Mouse (Mus musculus) megakaryocyte, adult 5-6 weeks (primary cell): Measurements from ENCODE around the gene Uqcc1. TPM values are rescaled to one million over a fixed set of nuclear protein-coding genes. Genes with fewer than 3 reads are reported as not detected.

Experiments used
- ATAC-seq: 2 replicates; pipeline ENCODE4 v1.8.0; 2016; ENCODE audit warnings: mild to moderate bottlenecking, inconsistent platforms; ENCODE audit not compliant: poor library complexity, severe bottlenecking
- total RNA-seq, 2 experiments: library from RNA; stranded (forward) in 1 of 2; stranded (reverse) in 1 of 2; fragments of 153-499, 151-499 nt in 1 of 2; fragments of 221-1000, 200-1000 nt in 1 of 2; gene quantifications; 2 replicates each; pipeline versions ENCODE4 v1.2.3 to v1.2.4; 2015 to 2017

Gene Uqcc1
- total RNA-seq, 2 experiments from 2014 or later = 17.4 to 38.4 TPM

- peak; percentile 95 for ATAC-seq
Measured at GRCm38 (mm10) chr2:155818596-155819391, 111.3 kb downstream of the Uqcc1 start.

GRCm38 (mm10) chr2:155817301-155818245 is 112.5 kb downstream of the Uqcc1 start:
- no peak for ATAC-seq

- no peak for ATAC-seq
Measured at GRCm38 (mm10) chr2:155816179-155816578, 113.9 kb downstream of the Uqcc1 start.

DNA sequence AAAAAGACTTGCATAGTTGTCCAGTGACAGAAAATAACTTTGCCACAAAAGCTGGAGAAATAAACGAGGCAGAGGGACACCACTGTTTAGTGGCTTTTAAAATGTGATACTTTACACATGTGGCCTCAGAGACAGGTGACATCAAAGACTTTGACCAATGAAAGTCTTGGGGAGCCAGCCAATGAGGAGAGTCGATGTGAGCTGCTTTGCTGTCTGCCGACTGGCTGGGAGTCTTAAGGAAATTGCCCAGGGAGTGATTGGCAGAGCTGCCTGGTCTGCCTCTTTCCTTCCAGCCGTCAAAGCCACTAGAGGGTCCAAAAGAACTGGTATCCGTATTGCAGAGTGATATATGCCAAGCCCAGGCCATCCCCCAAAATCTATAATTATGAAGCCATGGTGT is 115.3 kb downstream of the Uqcc1 start:
- ATAC-seq = no peak

- ATAC-seq = no peak
Measured at GRCm38 (mm10) chr2:155812637-155813036, 117.5 kb downstream of the Uqcc1 start.

DNA sequence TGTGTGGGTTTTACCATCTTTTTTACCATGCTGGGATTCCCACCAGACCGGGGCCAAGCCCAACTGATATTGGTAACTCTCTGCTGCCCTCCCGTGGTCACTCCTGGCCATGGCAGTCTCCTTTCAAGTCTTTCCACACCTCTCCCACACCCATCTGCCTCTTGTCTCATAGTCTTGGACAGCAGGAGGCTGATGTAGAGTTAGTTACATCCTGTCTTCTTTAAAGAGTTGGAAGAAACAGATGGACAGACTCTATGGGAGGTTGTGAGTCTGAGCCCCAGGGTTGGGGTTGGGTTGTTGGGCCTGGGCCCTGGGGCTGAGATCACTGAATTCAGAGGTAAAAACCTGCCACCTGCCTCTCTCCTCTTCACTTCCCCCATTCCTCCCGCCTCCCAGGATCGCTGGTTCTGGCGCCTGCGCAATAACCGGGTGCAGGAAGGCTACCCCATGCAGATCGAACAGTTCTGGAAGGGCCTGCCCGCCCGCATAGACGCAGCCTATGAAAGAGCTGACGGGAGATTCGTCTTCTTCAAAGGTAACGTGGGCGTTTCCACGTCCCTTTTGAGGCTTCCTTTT is 118.2 kb downstream of the Uqcc1 start:
- peak; percentile 92 for ATAC-seq

- ATAC-seq = no peak
Measured at GRCm38 (mm10) chr2:155809620-155810019, 120.5 kb downstream of the Uqcc1 start.

DNA sequence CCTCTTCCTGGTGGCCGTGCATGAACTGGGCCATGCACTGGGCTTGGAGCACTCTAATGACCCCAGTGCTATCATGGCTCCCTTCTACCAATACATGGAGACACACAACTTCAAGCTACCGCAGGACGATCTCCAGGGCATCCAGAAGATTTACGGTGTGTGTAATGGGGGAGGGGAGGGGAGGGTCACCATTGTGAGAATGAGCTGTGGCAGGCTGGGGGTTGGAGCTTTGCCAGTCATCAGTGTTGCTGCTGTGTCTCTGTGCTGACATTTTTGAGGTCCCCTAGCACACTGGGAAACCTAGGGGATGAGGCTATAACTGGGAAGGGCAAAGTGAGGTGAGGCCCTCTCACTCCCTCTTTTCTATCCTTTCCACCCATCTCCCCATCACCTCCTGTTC is 122.7 kb downstream of the Uqcc1 start:
- ATAC-seq = no peak

- no peak for ATAC-seq
Measured at GRCm38 (mm10) chr2:155806548-155806947, 123.6 kb downstream of the Uqcc1 start.

DNA sequence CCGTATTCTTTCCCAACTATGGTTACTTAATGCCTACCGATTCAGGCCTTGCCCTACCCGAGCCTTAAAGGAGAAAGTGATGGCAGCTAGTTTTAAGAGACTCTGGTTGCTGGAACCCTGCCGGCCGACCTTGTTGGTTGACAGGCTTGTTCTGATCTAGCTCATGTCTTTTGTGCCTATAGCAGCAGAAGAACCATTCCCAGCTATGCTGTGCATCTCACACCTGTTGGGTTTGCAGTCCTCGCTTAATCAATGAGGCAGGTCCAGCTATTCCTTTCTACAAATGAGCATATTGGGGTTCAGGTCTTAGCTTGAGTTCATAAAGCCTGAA is 124.2 kb downstream of the Uqcc1 start:
- ATAC-seq = no peak

DNA sequence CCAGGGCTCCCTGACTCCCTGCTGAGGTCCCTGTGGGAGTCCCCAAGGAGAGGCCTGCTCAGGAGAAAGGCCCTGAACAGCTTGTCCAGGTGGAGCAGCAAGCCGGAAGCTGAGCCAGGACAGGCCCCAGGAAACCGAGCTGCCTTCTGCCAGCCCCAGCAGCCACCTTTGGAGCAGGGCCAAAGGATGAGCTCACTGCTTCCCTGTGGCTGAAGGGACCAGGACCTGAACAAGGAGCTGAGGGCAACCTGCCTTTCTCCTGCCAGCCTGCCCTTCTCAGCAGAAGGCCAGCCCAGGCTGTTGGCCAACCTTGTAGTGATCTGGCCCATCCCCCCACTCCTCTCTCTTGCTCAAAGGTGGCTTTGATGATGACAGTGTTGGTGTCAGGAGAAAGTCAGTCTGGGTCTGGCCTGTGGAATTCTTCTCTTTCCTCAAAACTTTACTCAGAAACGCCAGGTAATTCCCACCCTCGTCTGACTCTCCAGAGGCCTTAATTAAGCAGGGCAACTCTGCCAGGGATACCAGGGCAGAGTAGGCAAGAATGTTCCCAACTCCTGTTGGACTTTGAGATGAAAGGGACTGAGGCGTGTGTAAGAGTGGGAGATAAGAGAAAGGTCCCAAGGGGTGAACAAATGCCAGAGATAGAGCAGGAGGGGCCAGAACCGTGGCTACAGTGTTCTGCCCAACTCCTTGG is 124.7 kb downstream of the Uqcc1 start:
- no peak for ATAC-seq

DNA sequence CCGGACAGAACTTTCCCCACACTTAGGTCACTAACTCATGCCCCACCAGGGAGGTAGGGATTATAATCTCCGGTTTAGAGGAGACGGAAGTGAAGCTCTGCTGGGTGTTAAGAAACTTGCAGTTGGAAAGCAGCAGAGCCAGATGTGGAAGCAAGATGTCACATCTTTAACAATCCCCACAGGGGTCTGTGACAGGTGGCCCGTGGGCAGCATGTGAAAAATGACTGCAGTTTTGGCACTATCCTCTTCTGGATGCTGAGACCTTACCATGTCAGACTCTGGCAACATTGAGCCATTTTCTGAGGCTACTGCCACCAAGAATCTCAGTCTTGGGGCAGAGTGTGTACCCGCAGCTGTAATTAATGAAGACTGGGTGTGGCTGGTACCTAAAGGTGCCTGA is 126.1 kb downstream of the Uqcc1 start:
- no peak for ATAC-seq

GRCm38 (mm10) chr2:155802761-155803160 is 127.3 kb downstream of the Uqcc1 start:
- no peak for ATAC-seq

DNA sequence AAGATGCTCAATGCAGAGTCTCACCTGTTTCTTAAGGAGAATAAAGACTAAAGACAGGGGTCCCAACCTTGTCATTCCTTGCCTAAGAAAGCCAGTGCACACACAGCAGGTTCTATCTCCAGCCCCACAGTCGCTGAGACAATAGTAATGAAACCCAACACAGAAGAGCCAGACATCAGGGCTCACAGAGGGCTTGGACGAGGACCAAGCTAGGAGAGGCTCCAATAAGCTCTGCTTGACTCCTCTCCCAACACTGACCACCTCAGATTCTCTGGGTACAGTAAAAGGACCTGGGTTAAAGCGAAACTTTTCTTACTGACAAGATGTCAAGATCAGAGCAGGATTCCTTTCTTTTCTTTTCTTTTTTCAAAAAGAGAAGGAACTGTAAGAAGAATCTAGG is 131.5 kb downstream of the Uqcc1 start:
- no peak for ATAC-seq

Other genes with a start within 250 kb of the Uqcc1 start
- 63.0 and 80.0 TPM in 2 replicates for gene Trpc4ap, start 237.9 kb downstream of the Uqcc1 start, total RNA-seq (2015)
- gene Trpc4ap, start 237.9 kb downstream of the Uqcc1 start, total RNA-seq (2017) = 104 and 106 TPM in 2 replicates
- 23.4 and 25.9 TPM in 2 replicates for gene Edem2, start 200.8 kb downstream of the Uqcc1 start, total RNA-seq (2015)
- gene Edem2, start 200.8 kb downstream of the Uqcc1 start, total RNA-seq (2017) = 34.8 and 34.9 TPM in 2 replicates
- not detected in 2 replicates for gene Gm17581, start 194.4 kb downstream of the Uqcc1 start, total RNA-seq (2015)
- gene Gm17581, start 194.4 kb downstream of the Uqcc1 start, total RNA-seq (2017) = not detected in 2 replicates
- gene Procr, start 179.2 kb downstream of the Uqcc1 start, total RNA-seq (2015) = 0.83 TPM in 1 of 2 replicates, not detected in the other
- not detected in 2 replicates for gene Procr, start 179.2 kb downstream of the Uqcc1 start, total RNA-seq (2017)
- gene Mmp24, start 155.0 kb downstream of the Uqcc1 start, total RNA-seq (2015) = not detected in 2 replicates
- gene Mmp24, start 155.0 kb downstream of the Uqcc1 start, total RNA-seq (2017) = 0.07 and 0.65 TPM in 2 replicates
- 14.4 and 17.5 TPM in 2 replicates for gene BC029722, start 110.9 kb downstream of the Uqcc1 start, total RNA-seq (2015)
- gene BC029722, start 110.9 kb downstream of the Uqcc1 start, total RNA-seq (2017) = 12.5 and 14.9 TPM in 2 replicates
- 154 and 164 TPM in 2 replicates for gene Eif6, start 103.4 kb downstream of the Uqcc1 start, total RNA-seq (2015)
- 31.6 and 60.8 TPM in 2 replicates for gene Eif6, start 103.4 kb downstream of the Uqcc1 start, total RNA-seq (2017)
- gene Fam83c, start 95.5 kb downstream of the Uqcc1 start, total RNA-seq (2015) = not detected in 2 replicates
- not detected in 2 replicates for gene Fam83c, start 95.5 kb downstream of the Uqcc1 start, total RNA-seq (2017)
- gene Gm15557, start 10.4 kb upstream of the Uqcc1 start, total RNA-seq (2015) = not detected in 2 replicates
- not detected in 2 replicates for gene Gm15557, start 10.4 kb upstream of the Uqcc1 start, total RNA-seq (2017)
- gene Gdf5, start 15.1 kb upstream of the Uqcc1 start, total RNA-seq (2015) = not detected in 2 replicates
- gene Gdf5, start 15.1 kb upstream of the Uqcc1 start, total RNA-seq (2017) = not detected in 2 replicates
- 8.9 and 14.5 TPM in 2 replicates for gene Cep250, start 26.1 kb upstream of the Uqcc1 start, total RNA-seq (2015)
- 37.9 and 38.1 TPM in 2 replicates for gene Cep250, start 26.1 kb upstream of the Uqcc1 start, total RNA-seq (2017)
- 0.20 and 0.57 TPM in 2 replicates for gene 6430550D23Rik, start 77.7 kb upstream of the Uqcc1 start, total RNA-seq (2015)
- 0.11 and 0.81 TPM in 2 replicates for gene 6430550D23Rik, start 77.7 kb upstream of the Uqcc1 start, total RNA-seq (2017)
- gene Ergic3, start 77.7 kb upstream of the Uqcc1 start, total RNA-seq (2015) = 175 and 193 TPM in 2 replicates
- gene Ergic3, start 77.7 kb upstream of the Uqcc1 start, total RNA-seq (2017) = 35.9 and 54.6 TPM in 2 replicates
- not detected in 2 replicates for gene Fer1l4, start 122.6 kb upstream of the Uqcc1 start, total RNA-seq (2015)
- gene Fer1l4, start 122.6 kb upstream of the Uqcc1 start, total RNA-seq (2017) = not detected in 2 replicates
- 0.30 and 0.31 TPM in 2 replicates for gene Spag4, start 134.9 kb upstream of the Uqcc1 start, total RNA-seq (2015)
- gene Spag4, start 134.9 kb upstream of the Uqcc1 start, total RNA-seq (2017) = 0.07 and 2.1 TPM in 2 replicates
- 56.5 and 58.3 TPM in 2 replicates for gene Cpne1, start 181.7 kb upstream of the Uqcc1 start, total RNA-seq (2015)
- 30.2 and 31.1 TPM in 2 replicates for gene Cpne1, start 181.7 kb upstream of the Uqcc1 start, total RNA-seq (2017)
- gene Rbm12, start 181.7 kb upstream of the Uqcc1 start, total RNA-seq (2015) = 23.9 and 34.5 TPM in 2 replicates
- 31.8 and 39.9 TPM in 2 replicates for gene Rbm12, start 181.7 kb upstream of the Uqcc1 start, total RNA-seq (2017)
- gene Gm28036, start 196.8 kb upstream of the Uqcc1 start, total RNA-seq (2015) = 0.38 and 6.3 TPM in 2 replicates
- gene Gm28036, start 196.8 kb upstream of the Uqcc1 start, total RNA-seq (2017) = 25.2 and 25.8 TPM in 2 replicates
- 53.8 and 63.6 TPM in 2 replicates for gene Romo1, start 213.7 kb upstream of the Uqcc1 start, total RNA-seq (2015)
- gene Romo1, start 213.7 kb upstream of the Uqcc1 start, total RNA-seq (2017) = 10.0 and 11.0 TPM in 2 replicates
- 32.8 and 37.4 TPM in 2 replicates for gene Nfs1, start 213.9 kb upstream of the Uqcc1 start, total RNA-seq (2015)
- 21.3 and 22.0 TPM in 2 replicates for gene Nfs1, start 213.9 kb upstream of the Uqcc1 start, total RNA-seq (2017)
- gene Rbm39, start 249.9 kb upstream of the Uqcc1 start, total RNA-seq (2015) = 443 and 462 TPM in 2 replicates
- 508 and 552 TPM in 2 replicates for gene Rbm39, start 249.9 kb upstream of the Uqcc1 start, total RNA-seq (2017)